ENCODE assay signal across 20 mouse cellular contexts in the genomic region with DNA sequence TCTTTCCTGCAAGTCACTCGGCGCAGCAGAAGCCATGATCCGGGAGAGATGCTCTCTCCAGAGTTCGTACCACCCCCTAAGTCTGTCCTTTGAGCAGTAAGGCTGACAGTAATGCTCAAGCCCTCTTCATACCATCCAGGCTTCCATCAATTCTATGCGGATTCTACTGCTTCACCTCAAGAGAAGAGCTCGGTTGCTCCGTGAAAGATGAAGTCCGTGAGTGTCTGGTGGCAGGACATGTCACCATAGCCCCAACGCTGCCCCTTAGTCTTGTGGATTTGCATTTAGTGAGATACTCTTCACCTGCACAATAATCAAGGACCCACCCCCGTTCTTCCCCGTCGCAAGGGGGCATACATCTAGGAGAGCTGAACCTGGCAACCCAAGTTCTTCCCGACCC. TPM values are rescaled to one million over a fixed set of nuclear protein-coding genes. Genes with fewer than 3 reads are reported as not detected.
DNase-seq lines count a peak whose midpoint lies in the region; ATAC-seq and TF ChIP-seq lines count a peak whose summit lies in the region.
"Had no signal": no experiment of that assay in that cellular context is flagged by ENCODE, and none has a peak within 500 bp of the region (broad histone marks: within the 10 kb centered on the region; RNA-seq: fewer than 3 reads in every experiment).

No protein-coding gene starts in this region.

- H3K4me3 ChIP-seq in midbrain, embryonic 11.5 days (ENCODE audit: low read depth, low read length), result no peak overlapping the region
- no peak overlapping the region for H3K4me3 ChIP-seq in midbrain, embryonic 16.5 days (ENCODE audit: low read depth, low read length)
- no peak overlapping the region for H3K4me3 ChIP-seq in thymus, adult 2 months (ENCODE audit: control insufficient read depth, insufficient read depth, low read length)
- H3K4me3 ChIP-seq: embryonic facial prominence, embryonic 15.5 days; gastrocnemius, adult 2 months; heart, embryonic 12.5 days; hindbrain, embryonic 13.5 days; liver, embryonic 15.5 days; myocyte; neural tube, embryonic 13.5 days had no signal

- no peak overlapping the region for H3K4me2 ChIP-seq in midbrain, embryonic 11.5 days
- H3K4me2 ChIP-seq in midbrain, embryonic 16.5 days (ENCODE audit: low read length), result no peak overlapping the region; the same call in 1 of the 2 replicates
- H3K4me2 ChIP-seq: embryonic facial prominence, embryonic 15.5 days; heart, embryonic 12.5 days; hindbrain, embryonic 13.5 days; liver, embryonic 15.5 days; lung, embryonic 14.5 days; neural tube, embryonic 13.5 days had no signal

- no peak overlapping the region for H3K9ac ChIP-seq in midbrain, embryonic 11.5 days (ENCODE audit: low read length)
- H3K9ac ChIP-seq in midbrain, embryonic 16.5 days (ENCODE audit: low read depth, low read length), result no peak overlapping the region
- H3K9ac ChIP-seq: embryonic facial prominence, embryonic 15.5 days; heart, embryonic 12.5 days; hindbrain, embryonic 13.5 days; liver, embryonic 15.5 days; lung, embryonic 14.5 days; neural tube, embryonic 13.5 days had no signal

- H3K4me1 ChIP-seq in midbrain, embryonic 11.5 days (ENCODE audit: control insufficient read depth, insufficient read depth, low read length), result peaks cover 4% of the 10 kb centered on the region; the same call in 1 of the 2 replicates
- H3K4me1 ChIP-seq in midbrain, embryonic 16.5 days (ENCODE audit: control insufficient read depth, insufficient read depth, low read length), result peaks cover 13% of the 10 kb centered on the region
- no peaks in the 10 kb centered on the region for H3K4me1 ChIP-seq in thymus, adult 2 months (replicated peaks; ENCODE audit: control insufficient read depth, insufficient read depth, low read length)
- H3K4me1 ChIP-seq: liver, embryonic 15.5 days had no signal

- TF ChIP-seq CTCF in thymus, adult 2 months (IDR thresholded peaks at IDR 0.05; ENCODE audit: borderline replicate concordance, control insufficient read depth, extremely low read depth, insufficient read depth, low read length, poor library complexity), result no peak

- H3K27ac ChIP-seq in midbrain, embryonic 11.5 days (ENCODE audit: low read depth, low read length), result no peak overlapping the region
- H3K27ac ChIP-seq in midbrain, embryonic 16.5 days (ENCODE audit: low read length), result no peak overlapping the region
- no peak overlapping the region for H3K27ac ChIP-seq in thymus, adult 2 months (ENCODE audit: control insufficient read depth, insufficient read depth, low read length)
- H3K27ac ChIP-seq: gastrocnemius, adult 2 months; hindbrain, embryonic 13.5 days; liver, embryonic 15.5 days; neural tube, embryonic 13.5 days had no signal

- H3K9me3 ChIP-seq in midbrain, embryonic 11.5 days (ENCODE audit: control insufficient read depth, low read length), result no peaks in the 10 kb centered on the region
- no peaks in the 10 kb centered on the region for H3K9me3 ChIP-seq in midbrain, embryonic 16.5 days (replicated peaks; ENCODE audit: control insufficient read depth, low read length, poor library complexity, severe bottlenecking)
- H3K9me3 ChIP-seq: embryonic facial prominence, embryonic 15.5 days; heart, embryonic 12.5 days; hindbrain, embryonic 13.5 days; liver, embryonic 15.5 days; neural tube, embryonic 13.5 days had no signal

- ATAC-seq in midbrain, embryonic 11.5 days (ENCODE audit: low FRiP score), result no peak
- ATAC-seq in midbrain, embryonic 16.5 days, result no peak

- DNase-seq in embryo, embryonic 9.5 days (ENCODE audit: extremely low spot score), result peak; percentile 10
- no peak for DNase-seq in embryo, embryonic 11 days
- peak; percentile 90 for DNase-seq in midbrain, embryonic 11.5 days (ENCODE audit: low spot score, missing footprints)
- DNase-seq in thymus, postnatal 4 days, result peak; percentile 37
- no peak for DNase-seq in thymus, adult 2 months
- no peak for DNase-seq in kidney, postnatal 25 days
- DNase-seq: layer of hippocampus, adult 9-11 months had no signal

- peaks cover 93% of the 10 kb centered on the region for H3K27me3 ChIP-seq in midbrain, embryonic 11.5 days (ENCODE audit: control insufficient read depth, insufficient read depth, low read length)
- H3K27me3 ChIP-seq in midbrain, embryonic 16.5 days (ENCODE audit: control insufficient read depth, insufficient read depth, low read depth, low read length), result peaks cover 70% of the 10 kb centered on the region
- peaks cover 26% of the 10 kb centered on the region for H3K27me3 ChIP-seq in thymus, adult 2 months (ENCODE audit: control insufficient read depth, insufficient read depth, low read length)

- H3K36me3 ChIP-seq in midbrain, embryonic 11.5 days (ENCODE audit: control insufficient read depth, insufficient read depth, low read length), result no peaks in the 10 kb centered on the region
- H3K36me3 ChIP-seq in midbrain, embryonic 16.5 days (ENCODE audit: control insufficient read depth, insufficient read depth, low read length), result no peaks in the 10 kb centered on the region
- H3K36me3 ChIP-seq in thymus, adult 2 months (ENCODE audit: control insufficient read depth, insufficient read depth, low read length), result no peaks in the 10 kb centered on the region
- H3K36me3 ChIP-seq: embryonic facial prominence, embryonic 15.5 days; heart, embryonic 12.5 days; hindbrain, embryonic 13.5 days; liver, embryonic 15.5 days; neural tube, embryonic 13.5 days had no signal

- TF ChIP-seq POLR2A in thymus, adult 2 months (IDR thresholded peaks at IDR 0.05; ENCODE audit: control insufficient read depth, extremely low read depth, insufficient read depth, low read length, poor library complexity), result no peak

- 11% methylated on average over 13 of the region's 13 CpGs for WGBS in midbrain, embryonic 11.5 days
- WGBS in midbrain, embryonic 16.5 days, result 14% methylated on average over 13 of the region's 13 CpGs
- WGBS in thymus, adult 2 months, result 12% methylated on average over 13 of the region's 13 CpGs

RNA-seq across cellular contexts. Expression of gene Emx2, which starts 4.6 kb away (rescaled TPM):
- polyA plus RNA-seq in midbrain, embryonic 11.5 days (2014; fragmentation: Nextera tagmentation; extraction: Ambion mirVana), result 12.1 and 12.2 TPM in 2 replicates
- 10.8 and 14.2 TPM in 2 replicates for polyA plus RNA-seq in midbrain, embryonic 16.5 days (2015; fragmentation: Nextera tagmentation; extraction: Ambion mirVana)
- 0.04 TPM in 1 of 2 replicates, not detected in the other for polyA plus RNA-seq in thymus, adult 2 months (2012; rRNA removed)
- polyA plus RNA-seq: heart, embryonic 12.5 days; heart, postnatal 0 days; intestine, embryonic 16.5 days; liver, adult 2 months; lung, embryonic 14.5 days; myocyte; neural tube, embryonic 13.5 days; small intestine, adult 2 months had no signal

Comparison
In these comparisons a context has a peak if more than half of its experiments do, and no peak if none do; other contexts are left out.
1. DNase-seq: peak in embryo, embryonic 9.5 days (single experiment), midbrain, embryonic 11.5 days (single experiment) and thymus, postnatal 4 days (single experiment); none in embryo, embryonic 11 days (single experiment), thymus, adult 2 months (single experiment) and kidney, postnatal 25 days (0 of 2).
2. RNA of gene Emx2, which starts 4.6 kb away (polyA plus RNA-seq): 10.8 to 14.2 TPM in midbrain, embryonic 16.5 days and 12.1 to 12.2 TPM in midbrain, embryonic 11.5 days; 0.04 TPM in thymus, adult 2 months; every median in the first group is over 10 times any median in the second.